Mouse (Mus musculus) liver, embryonic 11.5 days (tissue): ENCODE results near the gene Kcnh6. TPM values are rescaled to one million over a fixed set of nuclear protein-coding genes. Genes with fewer than 3 reads are reported as not detected.

Experiments
- ATAC-seq: fragments of 200-750 bp; cut with Nextera tagmentation; replicated peaks from 2 replicates; pipeline ENCODE4 v1.8.0; 2017; ENCODE audit warnings: moderate number of reproducible peaks, mild to moderate bottlenecking, moderate TSS enrichment, moderate library complexity; ENCODE audit not compliant: low FRiP score
- DNase-seq: peaks from one replicate; pipeline ENCODE4 v3.0.0-alpha.2; 2017; ENCODE audit warnings: low spot score
- H3K27ac ChIP-seq: fragments of 300-500 bp; sonication (generic); 2 replicates; pipeline ENCODE4 v1.5.1; 2014; ENCODE audit warnings: mild to moderate bottlenecking, low read depth, low read length, control low read depth
- H3K27me3 ChIP-seq: fragments of 300-500 bp; sonication (generic); replicated peaks from 2 replicates; pipeline ENCODE4 v1.6.1; 2014; ENCODE audit warnings: low read length, mixed read lengths; ENCODE audit not compliant: control insufficient read depth, insufficient read depth
- H3K36me3 ChIP-seq: fragments of 300-500 bp; sonication (generic); 2 replicates; pipeline ENCODE4 v1.6.1; 2014; ENCODE audit warnings: mild to moderate bottlenecking, low read length, moderate library complexity, mixed read lengths; ENCODE audit not compliant: control insufficient read depth, insufficient read depth
- H3K4me1 ChIP-seq: fragments of 300-500 bp; sonication (generic); replicated peaks from 2 replicates; pipeline ENCODE4 v1.6.1; 2014; ENCODE audit warnings: low read length, mixed read lengths; ENCODE audit not compliant: control insufficient read depth, insufficient read depth
- H3K4me2 ChIP-seq: fragments of 300-500 bp; sonication (generic); 2 replicates; pipeline ENCODE4 v1.6.1; 2014; ENCODE audit warnings: mild to moderate bottlenecking, control low read depth, moderate library complexity
- H3K4me3 ChIP-seq: fragments of 300-500 bp; sonication (generic); 2 replicates; pipeline ENCODE4 v1.5.1; 2014; ENCODE audit warnings: low read depth, low read length, control low read depth
- H3K9ac ChIP-seq: fragments of 300-500 bp; sonication (generic); 2 replicates; pipeline ENCODE4 v1.6.1; 2014; ENCODE audit warnings: low read depth, low read length, control low read depth
- H3K9me3 ChIP-seq: fragments of 300-500 bp; sonication (generic); 2 replicates; pipeline ENCODE4 v1.6.1; 2016; ENCODE audit warnings: low read length, inconsistent platforms, mixed read lengths; ENCODE audit not compliant: control insufficient read depth
- WGBS: fragments of 180-500 bp; shearing (Covaris S2); extraction: QIAGEN DNeasy Blood & Tissue Kit; methylation state at CpG from one replicate; pipeline ENCODE4 v1.1.7; 2014; 5-methylcytosine and 5-hydroxymethylcytosine counted together
- polyA plus RNA-seq: library from polyadenylated mRNA; unstranded; fragments of >200 nt; fragmentation: Nextera tagmentation; extraction: Ambion mirVana; gene quantifications from 2 replicates; pipeline ENCODE4 v1.2.1, GENCODE M21; 2014

The Kcnh6 gene
- polyA plus RNA-seq = 0.12 and 0.26 TPM in 2 replicates

GRCm38 (mm10) chr11:106007821-106008220 lies at the start of gene Kcnh6:
TSS of gene Kcnh6 (plus strand) at chr11:106008124.
- WGBS = under 1% methylated on average over 25 of the region's 25 CpGs
- peaks cover 42% of the 10 kb centered on the region for H3K27me3 ChIP-seq

DNA sequence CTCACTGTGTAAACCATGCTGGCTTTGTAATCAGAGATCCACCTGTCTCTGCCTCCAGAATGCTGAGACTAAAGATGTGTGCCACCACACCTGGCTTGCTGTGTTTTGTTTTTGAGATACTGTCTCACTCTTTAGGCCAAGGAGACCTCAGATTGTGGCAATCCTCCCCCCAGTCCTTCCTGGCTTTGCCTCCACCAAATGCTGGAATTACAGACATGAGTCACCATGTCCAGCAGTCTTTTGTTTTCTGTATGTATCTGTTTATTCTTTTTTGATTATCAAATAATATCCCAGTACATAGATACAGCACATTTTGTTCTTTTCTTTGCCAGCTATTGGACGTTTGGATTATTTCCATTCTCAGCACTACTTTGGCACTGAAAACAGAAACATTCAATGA lies 49.4 kb upstream of the Kcnh6 start:
- DNase-seq (no peak), ATAC-seq (no peak)
- Histone ChIP-seq H3K36me3 (no peaks in the 10 kb centered on the region), H3K4me1 (no peaks in the 10 kb centered on the region), H3K4me3 (no peak overlapping the region), H3K9ac (no peak overlapping the region), H3K27me3 (no peaks in the 10 kb centered on the region), H3K4me2 (no peak overlapping the region), H3K27ac (no peak overlapping the region), H3K9me3 (no peaks in the 10 kb centered on the region)
- 30% methylated on average over 1 of the region's 1 CpGs for WGBS

More at GRCm38 (mm10) chr11:106007821-106008220, at the start of gene Kcnh6:
- H3K4me3 ChIP-seq = peak within 1 kb of the TSS; percentile 33
- H3K4me1 ChIP-seq = peaks cover 3% of the 10 kb centered on the region; the same call in 1 of the 2 replicates
- no peak within 1 kb of the TSS for H3K9ac ChIP-seq
- no peaks in the 10 kb centered on the region for H3K9me3 ChIP-seq
- peak; percentile 72 for DNase-seq
- ATAC-seq = peak; percentile 58; the same call in 1 of the 2 replicates
- no peaks in the 10 kb centered on the region for H3K36me3 ChIP-seq
- no peak within 1 kb of the TSS for H3K27ac ChIP-seq
- H3K4me2 ChIP-seq = peak within 1 kb of the TSS; percentile 62

- 13% methylated on average over 17 of the region's 17 CpGs for WGBS
- DNase-seq = no peak
- Histone ChIP-seq H3K36me3 (no peaks in the 10 kb centered on the region), H3K27ac (no peak overlapping the region), H3K9ac (no peak overlapping the region), H3K4me3 (no peak overlapping the region), H3K4me2 (peak overlapping the region; percentile 33), H3K27me3 (no peaks in the 10 kb centered on the region), H3K9me3 (no peaks in the 10 kb centered on the region), H3K4me1 (no peaks in the 10 kb centered on the region)
- ATAC-seq = no peak
Observed at GRCm38 (mm10) chr11:105959355-105959754, 48.6 kb upstream of the Kcnh6 start.

DNA sequence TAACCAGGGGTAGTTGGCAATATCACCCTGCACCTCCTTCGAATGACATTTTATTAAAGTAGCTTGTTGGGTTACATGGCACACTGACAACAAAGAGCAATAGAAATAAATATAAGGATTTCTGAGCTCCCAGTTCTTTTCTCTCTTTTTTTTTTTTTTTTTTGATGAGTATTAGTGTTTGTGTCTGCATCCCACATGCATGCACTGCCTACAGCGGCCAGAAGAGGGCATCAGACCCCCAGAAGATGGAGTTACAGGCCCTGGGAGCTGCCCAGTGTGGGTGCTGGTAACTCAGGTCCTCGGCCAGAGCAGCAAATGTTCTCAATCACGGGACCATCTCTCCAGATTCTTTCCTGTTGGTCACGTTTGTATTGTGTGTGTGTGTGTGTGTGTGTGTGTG lies 43.2 kb upstream of the Kcnh6 start:
- Histone ChIP-seq H3K27me3 (peaks cover 38% of the 10 kb centered on the region), H3K27ac (no peak overlapping the region)
- WGBS = 65% methylated on average over 5 of the region's 5 CpGs

GRCm38 (mm10) chr11:105966288-105966687 lies 41.6 kb upstream of the Kcnh6 start:
- Histone ChIP-seq H3K9me3 (no peaks in the 10 kb centered on the region), H3K4me2 (no peak overlapping the region), H3K36me3 (no peaks in the 10 kb centered on the region), H3K9ac (no peak overlapping the region), H3K4me1 (peaks cover 5% of the 10 kb centered on the region; the same call in 1 of the 2 replicates), H3K27ac (no peak overlapping the region), H3K4me3 (no peak overlapping the region), H3K27me3 (peaks cover 53% of the 10 kb centered on the region)
- no peak for ATAC-seq
- DNase-seq = no peak
- WGBS = 62% methylated on average over 4 of the region's 4 CpGs

More for the DNA sequence above, 43.2 kb upstream of the Kcnh6 start:
- Histone ChIP-seq H3K9ac (no peak overlapping the region), H3K4me3 (no peak overlapping the region), H3K36me3 (no peaks in the 10 kb centered on the region), H3K4me2 (no peak overlapping the region), H3K9me3 (no peaks in the 10 kb centered on the region), H3K4me1 (peaks cover 5% of the 10 kb centered on the region; the same call in 1 of the 2 replicates)
- ATAC-seq = no peak
- DNase-seq = no peak

GRCm38 (mm10) chr11:105967741-105968574 lies 40.0 kb upstream of the Kcnh6 start, which contains the start of gene Ace:
TSS of gene Ace (plus strand) at chr11:105967945.
- no peaks in the 10 kb centered on the region for H3K36me3 ChIP-seq
- peak within 1 kb of the TSS; percentile 57 for H3K4me3 ChIP-seq
- ATAC-seq = no peak; the same call in 1 of the 2 replicates
- peak within 1 kb of the TSS; percentile 80 for H3K4me2 ChIP-seq
- H3K27me3 ChIP-seq = peaks cover 54% of the 10 kb centered on the region
- peaks cover 5% of the 10 kb centered on the region; the same call in 1 of the 2 replicates for H3K4me1 ChIP-seq
- H3K27ac ChIP-seq = no peak within 1 kb of the TSS
- WGBS = 2% methylated on average over 68 of the region's 76 CpGs
- no peak for DNase-seq
- H3K9ac ChIP-seq = 0 out of 2 replicates have a peak within 1 kb of the TSS, but pooled peaks have one; percentile 16
- no peaks in the 10 kb centered on the region for H3K9me3 ChIP-seq

GRCm38 (mm10) chr11:105968948-105969347 lies 39.0 kb upstream of the Kcnh6 start:
- Histone ChIP-seq H3K9ac (no peak overlapping the region), H3K36me3 (no peaks in the 10 kb centered on the region), H3K27ac (no peak overlapping the region), H3K4me3 (no peak overlapping the region), H3K9me3 (no peaks in the 10 kb centered on the region), H3K4me1 (peaks cover 5% of the 10 kb centered on the region; the same call in 1 of the 2 replicates), H3K27me3 (peaks cover 59% of the 10 kb centered on the region), H3K4me2 (no peak overlapping the region)
- 45% methylated on average over 10 of the region's 10 CpGs for WGBS
- no peak for ATAC-seq
- no peak for DNase-seq

- Histone ChIP-seq H3K4me1 (peaks cover 5% of the 10 kb centered on the region; the same call in 1 of the 2 replicates), H3K27ac (no peak overlapping the region), H3K27me3 (peaks cover 61% of the 10 kb centered on the region), H3K4me2 (no peak overlapping the region), H3K4me3 (no peak overlapping the region), H3K9ac (no peak overlapping the region), H3K36me3 (no peaks in the 10 kb centered on the region), H3K9me3 (no peaks in the 10 kb centered on the region)
- no peak for ATAC-seq
- WGBS = 29% methylated on average over 1 of the region's 1 CpGs
- no peak for DNase-seq
Observed at GRCm38 (mm10) chr11:105969516-105969915, 38.4 kb upstream of the Kcnh6 start.
